Mouse (Mus musculus): Measurements from ENCODE around the gene Itga2b.

- TF ChIP-seq CTCF (IDR thresholded peaks at IDR 0.05; ENCODE audit: low read depth, low read length) (no peak), TAL1 (conservative IDR thresholded peaks at IDR 0.05; ENCODE audit: low read depth, low read length) (no peak)
Observed at GRCm38 (mm10) chr11:102443740-102444139, 26.2 kb downstream of the Itga2b start.
